Mouse (Mus musculus) gastrocnemius, adult 18-20 months (tissue): Measurements from ENCODE around the gene Rhob. TPM values are rescaled to one million over a fixed set of nuclear protein-coding genes. Genes with fewer than 3 reads are reported as not detected.
A peak's percentile ranks its signal among the peaks of the same experiment; 100 is the strongest.
"Not testable (repeated sequence)": the region's sequence is repeated elsewhere in the genome, so short reads cannot be mapped to it uniquely, and the experiment has no call there.

ENCODE experiments used
- DNase-seq: peaks from one replicate; pipeline ENCODE4 v3.0.0; 2021; ENCODE audit warnings: low spot score
- total RNA-seq, 2 experiments: library from RNA; stranded (reverse); gene quantifications; 2 replicates each; pipeline ENCODE4 v1.2.3; 2021

Gene Rhob
- total RNA-seq, 2 experiments from 2014 or later = 43.6 to 79.2 TPM

DNA sequence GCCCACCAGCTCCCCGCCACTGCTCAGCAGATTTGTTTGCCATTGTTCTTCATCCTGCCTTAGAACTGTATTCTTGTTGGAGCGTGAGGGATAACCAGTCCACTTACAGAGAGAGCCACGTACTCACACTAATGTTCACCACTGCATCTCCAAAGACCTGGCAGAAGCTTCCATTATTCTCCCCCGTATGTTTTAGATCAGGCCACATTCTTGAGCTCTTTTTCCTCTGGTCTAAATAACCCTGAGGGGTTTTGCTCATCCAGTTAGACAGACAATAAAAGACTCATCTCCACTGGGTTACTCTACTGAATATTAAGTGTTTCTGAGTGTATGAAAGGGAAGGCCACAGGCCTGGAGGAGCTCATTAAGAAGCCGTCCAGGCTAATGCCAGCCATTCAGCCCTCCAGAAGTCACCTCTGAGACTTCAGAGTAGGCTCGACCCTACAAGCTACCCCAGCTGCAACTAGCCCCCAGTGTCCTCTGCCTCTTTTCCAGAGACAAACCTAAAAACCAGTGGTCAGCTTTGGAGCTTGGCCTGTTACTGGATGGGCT lies 24.9 kb downstream of the Rhob start:
- no peak for DNase-seq

GRCm38 (mm10) chr12:8472591-8473358 lies 27.0 kb downstream of the Rhob start:
- DNase-seq = no peak

GRCm38 (mm10) chr12:8472051-8472450 lies 27.8 kb downstream of the Rhob start:
- DNase-seq = no peak

DNA sequence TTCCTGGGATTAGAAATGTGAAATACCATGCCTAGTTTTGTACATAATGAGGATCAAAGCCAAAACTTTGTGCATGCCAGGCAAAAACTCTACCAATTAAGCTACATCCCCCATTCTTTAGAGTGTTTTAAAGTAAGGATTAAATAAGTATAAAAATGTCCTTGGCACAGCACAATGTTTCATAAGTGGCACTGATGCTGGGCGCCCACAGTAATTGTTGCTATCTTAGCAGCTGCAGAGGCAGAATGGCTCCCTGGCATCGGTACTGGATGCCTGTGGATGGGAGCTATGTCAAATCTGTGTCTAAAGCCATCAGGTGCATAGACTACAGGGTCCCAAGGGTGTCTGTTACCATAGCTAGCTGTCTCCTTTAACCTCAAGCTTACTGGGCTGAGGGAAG lies 28.8 kb downstream of the Rhob start:
- DNase-seq = no peak

DNA sequence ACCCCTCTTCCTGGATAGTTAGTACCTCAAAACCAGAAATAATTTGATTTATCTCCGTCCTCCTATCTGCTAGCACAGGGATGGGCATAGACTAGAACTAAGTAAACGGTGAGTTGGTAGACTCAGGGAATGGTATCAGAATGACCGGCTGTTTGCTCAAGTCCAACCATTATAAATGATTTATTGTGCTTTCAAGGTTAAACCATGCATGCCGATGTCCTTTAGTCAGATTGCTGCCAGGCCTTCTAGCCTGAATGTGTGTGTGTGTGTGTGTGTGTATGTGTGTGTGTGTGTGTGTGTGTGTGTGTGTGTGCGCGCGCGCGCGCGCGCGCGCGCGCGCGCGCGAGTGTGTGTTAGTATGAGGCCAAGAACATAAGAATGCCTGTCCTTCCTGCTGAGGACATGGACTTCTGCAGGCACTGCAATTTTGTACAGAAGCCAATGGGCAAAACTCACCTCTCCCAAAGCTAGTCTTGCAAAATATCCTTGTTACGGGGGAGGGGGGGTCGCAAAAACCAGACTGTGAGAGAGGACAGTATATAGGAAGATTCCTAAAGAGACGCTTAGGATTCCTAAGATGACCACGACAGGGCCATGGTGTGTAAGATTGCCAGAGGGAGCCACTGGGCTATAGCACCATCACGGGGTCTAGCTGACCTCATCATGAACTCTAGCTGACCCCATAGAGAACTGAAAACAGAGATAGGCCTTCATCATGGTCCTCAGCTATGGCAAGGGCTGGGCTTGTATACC lies 29.9 kb downstream of the Rhob start:
- DNase-seq = no peak

DNA sequence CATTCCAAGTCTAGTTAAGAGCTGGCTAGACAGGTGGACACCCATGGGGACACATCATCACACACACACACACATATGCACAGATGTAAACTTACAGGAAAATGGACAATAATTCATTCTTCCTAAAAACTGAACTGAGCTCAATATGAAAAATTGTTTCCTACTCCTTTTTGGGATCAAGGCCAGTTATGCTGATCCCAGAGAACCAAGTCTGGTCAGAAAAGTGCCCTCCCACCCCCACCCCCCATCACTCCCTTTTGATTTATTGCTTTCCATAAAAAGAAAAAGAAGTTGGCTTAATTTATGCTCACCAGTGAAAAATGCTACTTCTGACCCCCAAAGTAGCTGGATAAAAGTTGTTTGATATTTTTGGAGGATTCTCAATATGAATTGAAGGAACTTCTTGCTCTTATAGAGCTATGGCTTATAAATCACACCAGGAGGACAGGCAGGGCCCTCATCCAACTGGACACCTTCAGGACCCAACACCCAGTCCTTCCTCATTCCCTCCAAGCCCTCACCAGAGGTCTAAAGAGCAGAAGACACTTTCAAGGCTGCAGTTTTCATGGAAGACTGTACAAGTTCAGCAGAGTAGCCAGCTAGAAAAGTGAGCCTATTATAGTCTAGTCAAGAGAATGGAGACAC lies 31.5 kb downstream of the Rhob start:
- DNase-seq = no peak

- no peak for DNase-seq
Observed at GRCm38 (mm10) chr12:8467029-8467924, 32.5 kb downstream of the Rhob start.

GRCm38 (mm10) chr12:8465680-8466079 lies 34.1 kb downstream of the Rhob start:
- no peak for DNase-seq

DNA sequence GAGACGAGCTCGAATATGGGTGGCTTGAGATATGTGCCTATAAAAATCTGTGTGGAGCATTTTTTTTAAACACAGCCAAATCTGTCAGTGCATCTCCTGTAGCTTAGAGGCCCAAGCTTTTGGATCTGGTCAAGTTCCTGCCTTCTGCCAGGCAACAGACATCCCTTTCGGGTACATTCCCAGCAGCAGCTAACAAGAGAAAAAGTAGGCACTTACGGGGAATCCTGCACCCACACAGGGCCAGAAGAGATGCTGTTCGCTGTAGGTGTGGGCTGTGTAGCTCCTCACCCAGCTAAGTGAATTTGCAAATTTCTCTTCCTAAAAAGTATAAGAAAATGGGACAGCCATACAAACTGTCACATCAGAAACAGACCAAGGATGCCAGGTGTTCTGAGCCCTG lies 34.8 kb downstream of the Rhob start:
- DNase-seq = no peak

DNA sequence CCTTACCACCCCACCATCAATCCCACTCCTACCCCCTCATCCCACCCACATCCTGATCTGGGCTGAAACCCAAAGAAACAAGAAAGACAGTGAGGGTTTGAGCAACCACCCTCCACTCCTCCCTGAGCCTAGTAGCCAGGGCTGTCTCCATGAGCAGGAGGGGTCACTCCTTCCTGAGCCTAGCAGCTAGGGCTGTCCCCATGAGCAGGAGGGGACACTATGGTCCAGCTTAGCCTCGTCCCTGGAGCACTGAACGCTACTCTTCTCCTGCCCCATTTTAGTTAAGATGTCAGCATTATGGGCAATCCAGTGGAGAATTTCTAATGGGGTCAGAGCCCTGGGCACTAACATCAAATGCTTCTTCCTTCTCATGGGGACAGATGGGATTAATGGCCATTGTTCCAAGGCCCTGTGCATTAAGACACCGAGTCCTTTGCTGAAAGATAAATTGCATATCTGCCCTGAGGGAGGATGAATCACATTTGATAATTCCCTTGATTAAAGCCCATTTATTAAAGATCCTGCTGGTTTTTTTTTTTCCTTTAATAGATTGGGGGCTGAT lies 36.1 kb downstream of the Rhob start:
- no peak for DNase-seq

GRCm38 (mm10) chr12:8462533-8462932 lies 37.3 kb downstream of the Rhob start:
- DNase-seq = no peak

DNA sequence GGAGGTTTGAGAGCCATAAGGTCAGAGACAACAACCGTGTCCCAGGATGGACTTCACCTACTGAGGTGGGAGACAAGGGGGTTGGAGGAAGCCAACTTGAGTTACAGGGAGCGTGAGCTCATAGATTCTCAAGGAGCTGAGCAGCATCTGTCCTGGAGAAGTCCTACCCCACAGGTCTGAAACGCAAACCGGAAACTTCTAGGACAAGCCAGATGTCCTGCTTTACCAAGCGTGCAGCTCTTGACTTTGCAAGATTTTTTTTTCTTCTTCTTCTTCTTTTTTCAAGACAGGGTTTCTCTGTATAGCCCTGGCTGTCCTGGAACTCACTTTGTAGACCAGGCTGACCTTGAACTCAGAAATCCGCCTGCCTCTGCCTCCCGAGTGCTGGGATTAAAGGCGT lies 38.2 kb downstream of the Rhob start:
- DNase-seq = not testable (repeated sequence)

DNA sequence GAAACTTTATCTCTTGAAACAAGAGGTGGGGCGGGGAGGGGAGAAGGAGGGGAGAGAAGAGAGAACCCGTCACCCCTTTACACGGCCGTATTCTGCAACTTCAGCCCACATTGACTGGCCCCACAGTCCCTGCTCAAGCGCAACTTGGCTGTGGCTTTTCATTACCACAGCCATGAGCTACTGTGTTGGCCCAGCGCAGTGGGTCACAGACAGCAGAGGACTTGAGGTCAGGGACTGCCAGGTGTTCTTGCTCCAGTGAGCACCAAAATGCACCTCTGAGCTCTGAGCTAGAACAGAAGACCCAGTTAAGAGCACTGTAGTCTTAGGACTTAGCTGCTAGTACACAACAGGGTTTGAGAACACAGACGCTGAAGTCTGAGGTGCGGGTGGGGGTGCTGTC lies 41.4 kb downstream of the Rhob start:
- no peak for DNase-seq

DNA sequence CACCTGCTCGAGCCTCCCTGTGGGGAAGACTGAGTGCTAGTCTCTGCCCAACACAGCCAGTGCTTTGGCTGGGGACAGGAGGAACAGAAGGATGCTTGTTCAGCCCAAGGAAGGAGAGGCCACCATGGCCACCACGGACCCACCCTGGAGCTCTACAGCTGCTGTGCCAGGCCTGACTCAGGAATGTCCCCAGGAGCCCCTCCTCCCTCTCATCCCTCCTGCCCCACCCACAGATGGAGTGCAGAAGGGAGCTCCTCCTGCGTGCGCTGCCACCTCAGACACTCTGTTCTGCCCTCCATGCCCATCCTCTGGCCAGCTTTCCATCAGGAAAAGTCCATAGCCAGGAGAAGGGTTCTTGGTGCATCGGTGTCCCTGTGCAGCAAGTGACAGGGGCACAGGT lies 42.8 kb downstream of the Rhob start:
- DNase-seq = no peak

- no peak for DNase-seq
Observed at GRCm38 (mm10) chr12:8455046-8455445, 44.8 kb downstream of the Rhob start.

- no peak for DNase-seq
Observed at GRCm38 (mm10) chr12:8454487-8454886, 45.3 kb downstream of the Rhob start.

GRCm38 (mm10) chr12:8452766-8453621 lies 46.8 kb downstream of the Rhob start:
- peak; percentile 39 for DNase-seq

DNA sequence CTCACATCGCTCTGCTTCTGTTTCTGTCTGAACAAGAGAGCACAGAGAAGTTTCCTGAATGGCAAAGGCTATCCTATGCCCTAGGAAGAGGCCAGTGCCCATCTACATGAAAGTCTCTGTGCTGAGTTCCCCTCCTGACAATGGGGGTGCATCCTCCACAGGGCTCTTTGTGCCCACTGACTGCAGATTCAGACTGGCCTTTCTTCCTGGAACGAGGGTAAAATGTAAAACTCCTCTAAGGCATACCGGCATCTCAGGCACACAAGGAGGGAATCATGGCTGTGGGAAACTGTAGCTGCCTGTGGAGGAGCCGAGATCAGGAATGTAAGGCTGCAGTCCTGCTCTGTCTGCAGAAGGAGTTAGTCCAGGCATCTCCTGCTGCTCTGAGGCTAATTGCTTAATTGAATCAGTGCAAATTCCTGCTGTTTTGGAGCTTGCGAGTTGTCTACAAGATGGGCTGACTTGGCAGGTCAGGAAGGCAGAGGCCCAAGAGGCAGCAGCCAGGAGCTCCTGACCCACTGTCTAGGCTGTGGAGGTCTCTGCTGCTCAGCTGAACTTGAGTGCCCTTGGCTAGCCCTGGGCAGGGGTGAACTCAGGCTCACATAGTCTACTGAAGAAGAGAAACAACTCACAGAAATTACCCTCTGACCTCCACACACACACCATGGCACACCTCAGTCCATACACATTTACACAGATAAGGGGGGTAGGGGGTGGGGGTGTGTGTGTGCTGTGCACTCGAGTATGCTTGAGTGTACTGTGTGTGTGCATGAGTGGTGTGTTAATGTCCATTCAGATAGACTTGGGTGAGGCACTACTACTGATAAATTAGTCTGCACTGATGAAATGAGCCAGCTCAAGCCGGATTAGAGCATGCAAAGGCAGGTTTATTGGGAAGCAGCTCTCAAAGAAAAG lies 48.0 kb downstream of the Rhob start:
- no peak for DNase-seq

DNA sequence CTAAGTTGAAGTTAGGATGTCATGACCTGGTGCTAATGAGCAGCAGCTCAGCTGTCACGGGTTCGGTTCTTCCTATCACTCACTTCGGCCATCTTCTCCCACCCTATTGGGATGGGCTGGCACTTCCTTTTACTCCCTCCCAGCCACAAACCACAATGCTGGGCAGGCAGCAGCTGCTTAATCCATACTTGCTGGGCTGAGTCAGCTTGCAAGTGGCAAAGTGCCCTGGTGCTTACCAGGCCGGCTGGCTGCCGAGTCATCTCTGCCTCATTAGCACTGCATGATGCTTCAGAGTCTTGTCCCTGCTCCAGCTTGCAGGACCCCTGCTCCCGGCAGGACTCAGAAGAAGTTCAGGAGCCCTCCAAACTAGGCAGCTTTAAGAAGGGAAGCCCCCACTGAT lies 49.2 kb downstream of the Rhob start:
- DNase-seq = no peak
